Mouse (Mus musculus) small intestine, adult 2 months (tissue): ENCODE measurements around the gene Wdr6.

Source experiments
- CTCF ChIP-seq: fragments of 200-500 bp; IDR thresholded peaks from 2 replicates; pipeline ENCODE4 v1.5.1; 2012; ENCODE audit warnings: low read depth, mild to moderate bottlenecking, control low read depth, inconsistent platforms, low read length, moderate library complexity, mixed read lengths; ENCODE audit not compliant: insufficient replicate concordance, insufficient read length; ENCODE audit errors: extremely low read depth
- POLR2A ChIP-seq: fragments of 200-500 bp; IDR thresholded peaks from 2 replicates; pipeline ENCODE4 v1.6.1; 2012; ENCODE audit warnings: low read depth, mild to moderate bottlenecking, control low read depth, inconsistent platforms, low read length, moderate library complexity

DNA sequence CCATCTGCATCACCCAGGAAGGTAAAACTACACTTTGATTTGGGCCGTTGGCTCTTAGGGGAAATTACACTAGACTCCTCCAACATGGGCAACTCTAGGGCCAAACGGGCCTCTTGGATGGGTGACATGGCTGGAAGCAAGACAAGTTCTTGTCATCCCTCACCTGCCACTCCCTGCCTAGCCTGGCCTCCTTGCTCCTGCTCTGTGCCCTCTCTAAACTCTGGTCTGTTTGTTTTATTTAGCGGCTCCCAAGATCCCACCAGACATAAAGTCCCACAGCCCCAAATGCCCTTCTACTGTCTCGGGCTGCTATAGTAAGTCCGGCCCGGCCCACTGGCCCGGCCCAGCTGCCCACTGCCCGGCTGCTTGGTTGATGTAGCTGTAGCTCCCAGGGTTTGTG, 14.9 kb downstream of the Wdr6 start:
- TF ChIP-seq CTCF (no peak), POLR2A (no peak)
